18 mouse cellular contexts compared by ENCODE assay signal in genomic region chr9:110123322-110123721, GRCm38 (mm10).
"Had no signal": no experiment of that assay in that cellular context is flagged by ENCODE, and none has a peak within 500 bp of the region (broad histone marks: within the 10 kb centered on the region; RNA-seq: fewer than 3 reads in every experiment).

No protein-coding gene starts in this region.

- ATAC-seq: hindbrain, embryonic 16.5 days; inflammation-experienced regulatory T-cells, adult 6 months; intestine, embryonic 15.5 days; intestine, postnatal 0 days; liver, embryonic 12.5 days had no signal

- DNase-seq: gastrocnemius, adult 2 months; gastrocnemius, postnatal 10 days; gastrocnemius, postnatal 25 days; heart, adult 18-20 months; heart, postnatal 10 days; heart, postnatal 4 days; kidney, adult 18-20 months; kidney, adult 8-10 months; kidney, postnatal 10 days; kidney, postnatal 36 days; layer of hippocampus, adult 9-11 months; layer of hippocampus, postnatal 36 days; left cerebral cortex, postnatal 4 days had no signal
